Mouse (Mus musculus): ENCODE results near the gene Gm9745. TPM values are rescaled to one million over a fixed set of nuclear protein-coding genes. Genes with fewer than 3 reads are reported as not detected.
"Not testable (repeated sequence)": the region's sequence is repeated elsewhere in the genome, so short reads cannot be mapped to it uniquely, and the experiment has no call there.

The Gm9745 gene
- polyA plus RNA-seq, 2 experiments from 2014 or later: not detected

DNA sequence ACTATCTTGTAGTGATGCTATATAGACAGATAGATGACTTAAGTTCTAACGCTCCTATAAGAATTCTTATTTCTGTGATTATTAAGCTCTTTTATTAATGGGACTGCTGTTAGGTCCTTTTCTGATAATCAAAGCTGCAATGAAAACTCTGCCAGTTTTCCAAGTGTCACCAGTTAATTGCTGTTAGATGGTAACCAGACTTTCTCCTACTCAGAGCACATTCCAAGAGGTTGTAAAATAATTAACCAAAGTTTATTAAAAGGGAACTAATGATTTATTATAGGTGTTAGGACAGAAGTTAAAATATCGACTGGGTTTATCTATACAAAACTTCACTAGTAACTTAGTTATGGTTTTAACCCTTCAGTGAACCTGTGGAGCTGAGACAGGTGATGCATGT, 42.0 kb downstream of the Gm9745 start:
- not testable (repeated sequence) for ATAC-seq

Other genes starting within 250 kb of the Gm9745 start
- gene Wdr37, start 76.3 kb downstream of the Gm9745 start, polyA plus RNA-seq (2017; shearing (Covaris generic)): 10 to 100 TPM; 41.7 to 47.6 TPM
- gene Idi1, start 62.7 kb downstream of the Gm9745 start, polyA plus RNA-seq (2017; shearing (Covaris generic)): 10 to 100 TPM; 37.8 to 53.1 TPM
- gene Idi2, start 4.6 kb upstream of the Gm9745 start, polyA plus RNA-seq (2017; shearing (Covaris generic)): under 1 TPM in 1 of 2 experiments, not detected in 1; 0.52 TPM
- gene Gtpbp4, start 47.9 kb upstream of the Gm9745 start, polyA plus RNA-seq (2017; shearing (Covaris generic)): 10 to 100 TPM; 71.5 to 73.1 TPM
- 10 to 100 TPM; 29.8 to 36.9 TPM for gene Larp4b, start 145.7 kb upstream of the Gm9745 start, polyA plus RNA-seq (2017; shearing (Covaris generic))